Mouse (Mus musculus) lung, adult 2 months (tissue): Measurements from ENCODE around the gene Clec12b. TPM values are rescaled to one million over a fixed set of nuclear protein-coding genes. Genes with fewer than 3 reads are reported as not detected.

Source experiments
- DNase-seq: peaks from one replicate; pipeline ENCODE4 v3.0.0; 2022
- H3K4me1 ChIP-seq: fragments of 200-500 bp; 2 replicates; pipeline ENCODE4 v1.6.1; 2011; ENCODE audit warnings: low read length; ENCODE audit not compliant: control insufficient read depth, insufficient read depth
- H3K4me3 ChIP-seq: fragments of 200-500 bp; replicated peaks from 2 replicates; pipeline ENCODE3; 2011; ENCODE audit warnings: low read depth, mild to moderate bottlenecking, control low read depth, low read length; ENCODE audit errors: extremely low read depth
- CTCF ChIP-seq: fragments of 200-500 bp; IDR thresholded peaks from 2 replicates; pipeline ENCODE4 v1.5.1; 2011; ENCODE audit warnings: mild to moderate bottlenecking, low read length, control low read depth; ENCODE audit not compliant: insufficient read depth
- POLR2A ChIP-seq: fragments of 200-500 bp; IDR thresholded peaks from 2 replicates; pipeline ENCODE4 v1.6.1; 2011; ENCODE audit warnings: low read depth, mild to moderate bottlenecking, control low read depth, low read length, borderline replicate concordance; ENCODE audit errors: extremely low read depth
- WGBS: fragments of 180-500 bp; shearing (Covaris S2); methylation state at CpG from one replicate; pipeline ENCODE4 v1.1.7; 2018; 5-methylcytosine and 5-hydroxymethylcytosine counted together
- polyA plus RNA-seq: library from polyadenylated mRNA; depleted of rRNA; stranded (reverse); fragments of >200 nt; gene quantifications from 2 replicates; pipeline ENCODE4 v1.2.3, GENCODE M21; 2012; rRNA removed

Clec12b gene
- 1.2 and 1.5 TPM in 2 replicates for polyA plus RNA-seq

- WGBS, result 74% methylated on average over 2 of the region's 2 CpGs
- DNase-seq, result no peak
- TF ChIP-seq POLR2A, result no peak
- no peak for TF ChIP-seq CTCF
Observed at GRCm38 (mm10) chr6:129385774-129386173, at the start of gene Clec12b. Gene Clec12b (minus strand): TSS chr6:129385874.

GRCm38 (mm10) chr6:129434239-129434638 lies 48.6 kb upstream of the Clec12b start:
- TF ChIP-seq CTCF (no peak), POLR2A (no peak)
- DNase-seq, result no peak

More at GRCm38 (mm10) chr6:129385774-129386173, at the start of gene Clec12b:
- Histone ChIP-seq H3K4me3 (no peak within 1 kb of the TSS), H3K4me1 (no peaks in the 10 kb centered on the region)

GRCm38 (mm10) chr6:129427281-129427680 lies 41.6 kb upstream of the Clec12b start:
- TF ChIP-seq CTCF (no peak), POLR2A (no peak)
- WGBS, result 60% methylated on average over 4 of the region's 4 CpGs
- Histone ChIP-seq H3K4me1 (peaks cover 13% of the 10 kb centered on the region), H3K4me3 (no peak overlapping the region)
- no peak for DNase-seq

More at GRCm38 (mm10) chr6:129434239-129434638, 48.6 kb upstream of the Clec12b start:
- Histone ChIP-seq H3K4me1 (peaks cover 7% of the 10 kb centered on the region), H3K4me3 (no peak overlapping the region)
- 63% methylated on average over 5 of the region's 5 CpGs for WGBS

- Histone ChIP-seq H3K4me3 (no peak overlapping the region), H3K4me1 (peaks cover 13% of the 10 kb centered on the region)
- WGBS, result 30% methylated on average over 5 of the region's 5 CpGs
- DNase-seq, result peak; percentile 41
- no peak for TF ChIP-seq CTCF
- no peak for TF ChIP-seq POLR2A
Observed at GRCm38 (mm10) chr6:129425812-129426211, 40.1 kb upstream of the Clec12b start.

- 35% methylated on average over 5 of the region's 5 CpGs for WGBS
- Histone ChIP-seq H3K4me3 (no peak overlapping the region), H3K4me1 (peaks cover 13% of the 10 kb centered on the region)
- DNase-seq, result no peak
- peak; percentile 68; the same call in 1 of the 2 replicates for TF ChIP-seq POLR2A
- TF ChIP-seq CTCF, result no peak
Observed at GRCm38 (mm10) chr6:129425217-129425616, 39.5 kb upstream of the Clec12b start.

GRCm38 (mm10) chr6:129423734-129424072 lies 38.0 kb upstream of the Clec12b start:
- peak; percentile 71 for DNase-seq
- WGBS, result 29% methylated on average over 1 of the region's 1 CpGs
- H3K4me1 ChIP-seq, result peaks cover 13% of the 10 kb centered on the region
- TF ChIP-seq CTCF, result peak; percentile 84
- no peak for TF ChIP-seq POLR2A
- no peak overlapping the region for H3K4me3 ChIP-seq

- WGBS, result 49% methylated on average over 4 of the region's 4 CpGs
- TF ChIP-seq POLR2A (no peak), CTCF (no peak)
- no peak overlapping the region for H3K4me3 ChIP-seq
- H3K4me1 ChIP-seq, result peaks cover 13% of the 10 kb centered on the region
- DNase-seq, result no peak
Observed at GRCm38 (mm10) chr6:129423040-129423733, 37.5 kb upstream of the Clec12b start.

GRCm38 (mm10) chr6:129422311-129422710 lies 36.6 kb upstream of the Clec12b start:
- WGBS, result 49% methylated on average over 3 of the region's 3 CpGs
- TF ChIP-seq CTCF, result no peak
- TF ChIP-seq POLR2A, result no peak
- Histone ChIP-seq H3K4me1 (peaks cover 13% of the 10 kb centered on the region), H3K4me3 (no peak overlapping the region)
- DNase-seq, result no peak

GRCm38 (mm10) chr6:129414177-129414576 lies 28.5 kb upstream of the Clec12b start:
- WGBS, result 74% methylated on average over 1 of the region's 1 CpGs
- no peaks in the 10 kb centered on the region for H3K4me1 ChIP-seq
- H3K4me3 ChIP-seq, result no peak overlapping the region
- TF ChIP-seq CTCF (no peak), POLR2A (no peak)
- DNase-seq, result no peak

- WGBS, result 85% methylated on average over 2 of the region's 2 CpGs
- no peak for DNase-seq
- no peak within 1 kb of the TSS for H3K4me3 ChIP-seq
- TF ChIP-seq CTCF (no peak), POLR2A (no peak)
- peaks cover 2% of the 10 kb centered on the region; the same call in 1 of the 2 replicates for H3K4me1 ChIP-seq
Observed at GRCm38 (mm10) chr6:129408562-129408961, 22.9 kb upstream of the Clec12b start, which contains the start of gene Clec9a. Gene Clec9a (plus strand): TSS chr6:129408862.
